Mouse (Mus musculus): ENCODE results near the gene Shld2.
"Not testable (repeated sequence)": the region's sequence is repeated elsewhere in the genome, so short reads cannot be mapped to it uniquely, and the experiment has no call there.

Shld2 gene

GRCm38 (mm10) chr14:34288396-34288795 is 21.9 kb downstream of the Shld2 start:
- DNase-seq (ENCODE audit: low read depth in 1 of 2, low spot score in 2 of 2), result no peak

DNA sequence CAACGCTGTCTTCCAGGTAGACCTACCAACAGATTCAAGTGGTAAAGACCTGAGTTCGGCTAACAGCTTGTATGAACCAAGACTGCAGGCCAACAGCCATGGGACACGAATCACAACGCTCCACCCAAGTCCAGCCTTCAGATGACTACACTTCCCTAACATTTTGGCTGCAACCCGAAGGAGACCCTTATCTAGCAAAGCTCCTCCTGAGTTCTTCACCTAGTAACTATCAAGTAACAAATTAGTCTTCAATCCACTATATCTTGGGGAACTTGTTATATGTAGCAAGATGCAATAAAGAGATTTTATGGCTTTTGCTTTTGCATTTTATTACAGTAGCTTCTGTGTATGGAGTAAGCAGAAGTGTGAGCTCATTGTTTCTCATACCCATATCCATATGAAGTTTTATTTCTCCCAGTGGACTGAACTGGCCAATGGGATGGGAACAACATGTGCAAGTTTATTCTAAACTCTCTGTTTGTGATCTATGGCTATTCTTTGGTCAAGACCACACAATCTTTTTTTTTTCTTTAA is 28.5 kb downstream of the Shld2 start:
- DNase-seq (ENCODE audit: low read depth in 1 of 2, low spot score in 2 of 2), result no peak

DNA sequence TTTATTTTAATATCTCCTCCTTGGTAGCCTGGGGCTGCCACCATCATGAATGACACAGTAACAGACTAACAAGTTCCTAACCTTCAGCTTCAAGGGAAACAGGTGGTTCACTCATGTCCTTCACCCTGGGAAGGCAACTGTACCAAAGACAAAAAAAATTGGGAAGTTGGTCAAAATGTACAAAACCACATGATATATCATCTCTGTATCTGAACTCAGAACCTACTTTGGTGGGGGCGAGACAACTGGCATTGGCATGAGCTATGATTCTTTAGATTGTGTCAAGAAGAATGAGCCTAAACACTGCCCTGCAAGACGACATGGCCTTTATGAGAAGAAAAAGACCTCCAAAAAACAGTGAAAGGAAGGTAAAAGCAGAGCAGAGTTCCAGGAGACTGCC is 29.5 kb downstream of the Shld2 start:
- DNase-seq (ENCODE audit: low read depth in 1 of 2, low spot score in 2 of 2), result no peak

DNA sequence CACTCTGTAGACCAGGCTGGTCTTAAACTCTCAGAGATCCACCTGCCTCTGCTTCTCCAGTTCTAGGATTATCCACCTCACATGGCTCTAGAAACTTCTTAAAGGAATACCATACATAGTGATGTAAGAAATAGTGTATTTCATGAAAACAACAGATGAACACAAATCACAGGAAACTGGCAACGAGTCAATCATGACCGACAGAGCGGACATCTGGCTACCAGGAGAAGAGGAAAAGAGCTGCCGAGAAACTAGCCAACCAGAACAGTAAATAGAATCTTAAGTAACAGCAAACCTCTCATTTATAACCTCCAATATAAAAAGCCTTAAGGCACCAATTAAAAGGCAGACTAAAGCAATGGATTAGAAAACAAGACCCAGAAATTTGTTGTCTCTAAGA is 30.6 kb downstream of the Shld2 start:
- DNase-seq (ENCODE audit: low read depth in 1 of 2, low spot score in 2 of 2), result no peak

DNA sequence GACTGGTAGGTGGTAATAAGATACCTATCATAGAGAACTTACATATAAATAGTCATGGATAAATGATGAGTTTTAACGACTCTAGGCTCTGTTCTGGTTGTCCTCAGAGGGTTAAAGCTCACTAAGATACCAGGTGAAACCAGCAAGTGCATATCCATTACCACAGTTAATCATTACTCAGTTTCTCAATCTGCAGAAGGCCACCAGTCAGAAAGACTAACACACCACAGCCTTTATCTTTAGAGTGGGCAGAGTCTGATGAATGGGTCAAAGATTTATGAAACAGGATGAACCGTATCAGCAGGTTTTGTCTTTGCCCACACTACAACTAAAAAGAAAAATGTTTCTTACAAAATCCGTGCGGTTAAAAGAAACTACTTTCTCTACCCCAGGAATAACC is 35.1 kb downstream of the Shld2 start:
- no peak for DNase-seq (ENCODE audit: low read depth in 1 of 2, low spot score in 2 of 2)

GRCm38 (mm10) chr14:34274141-34274540 is 36.2 kb downstream of the Shld2 start:
- DNase-seq (ENCODE audit: low read depth in 1 of 2, low spot score in 2 of 2), result no peak

DNA sequence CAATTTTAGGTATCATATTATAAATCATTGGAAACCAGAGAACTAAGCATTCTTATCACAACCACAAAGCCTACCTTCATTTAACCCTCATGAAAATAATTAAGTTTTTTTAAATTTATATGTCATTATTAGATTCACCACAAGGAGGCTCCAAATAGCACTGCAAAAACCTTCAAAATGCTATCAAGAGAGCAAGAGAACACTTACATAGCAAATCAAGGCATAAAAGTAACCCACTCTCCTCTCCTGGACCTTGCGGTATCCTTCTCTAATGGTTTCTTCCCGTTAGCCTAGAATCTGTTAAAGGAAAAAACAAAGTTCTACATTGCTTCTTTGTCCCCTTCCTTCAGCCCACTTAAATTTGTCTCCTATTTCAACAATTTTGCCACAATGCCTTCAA is 37.0 kb downstream of the Shld2 start:
- DNase-seq (ENCODE audit: low read depth in 1 of 2, low spot score in 2 of 2), result no peak

GRCm38 (mm10) chr14:34268046-34268445 is 42.2 kb downstream of the Shld2 start:
- DNase-seq (ENCODE audit: low read depth in 1 of 2, low spot score in 2 of 2), result no peak

DNA sequence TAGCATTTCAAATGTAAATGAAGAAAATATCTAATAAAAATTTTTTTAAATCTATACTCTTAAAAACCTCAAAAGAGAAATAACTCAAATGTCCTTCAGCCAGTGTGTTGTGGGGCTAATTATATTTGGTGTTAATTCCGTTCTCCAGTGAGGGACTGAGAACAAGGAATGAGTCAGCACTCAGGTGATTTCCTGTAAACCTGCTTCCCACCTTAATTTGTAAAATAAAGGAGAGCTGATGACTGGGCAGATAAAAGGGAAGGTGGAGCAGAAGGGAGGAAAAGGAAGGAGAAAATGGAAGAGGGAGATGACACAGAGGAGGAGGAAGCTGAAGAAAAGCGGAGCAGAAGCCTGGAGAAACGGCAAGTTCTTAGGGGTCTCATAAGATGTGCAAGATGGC is 51.8 kb downstream of the Shld2 start:
- DNase-seq (ENCODE audit: low read depth in 1 of 2, low spot score in 2 of 2), result not testable (repeated sequence)

- no peak for DNase-seq (ENCODE audit: low read depth in 1 of 2, low spot score in 2 of 2)
These were observed 57.0 kb downstream of the Shld2 start for GRCm38 (mm10) chr14:34253261-34253660.

GRCm38 (mm10) chr14:34252470-34253145 is 57.7 kb downstream of the Shld2 start:
- no peak for DNase-seq (ENCODE audit: low read depth in 1 of 2, low spot score in 2 of 2)

- DNase-seq (ENCODE audit: low read depth in 1 of 2, low spot score in 2 of 2), result no peak
These were observed 69.6 kb downstream of the Shld2 start for GRCm38 (mm10) chr14:34240676-34241075.

DNA sequence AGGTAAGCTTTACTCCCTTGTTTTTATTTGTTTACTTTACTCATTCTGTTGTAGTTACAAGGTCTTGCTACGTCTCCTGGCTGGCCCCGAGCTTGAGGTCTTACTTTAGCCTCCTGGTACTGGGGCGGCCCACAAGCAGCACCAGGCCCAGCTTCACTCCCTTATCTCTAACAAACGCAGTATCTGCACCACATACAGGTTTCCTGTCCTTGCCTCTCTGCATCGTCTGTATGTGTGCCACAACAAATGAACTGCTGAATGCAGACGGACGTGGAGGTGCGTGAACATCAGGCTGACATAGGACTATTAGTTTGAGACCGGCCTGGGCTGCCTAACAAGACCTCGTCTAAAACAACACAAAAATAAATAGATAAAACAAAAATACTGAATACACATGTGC is 70.0 kb downstream of the Shld2 start:
- no peak for DNase-seq (ENCODE audit: low read depth in 1 of 2, low spot score in 2 of 2)

GRCm38 (mm10) chr14:34234630-34235380 is 75.5 kb downstream of the Shld2 start:
- no peak for DNase-seq (ENCODE audit: low read depth in 1 of 2, low spot score in 2 of 2)

- DNase-seq (ENCODE audit: low read depth in 1 of 2, low spot score in 2 of 2), result no peak
These were observed 76.4 kb downstream of the Shld2 start for GRCm38 (mm10) chr14:34233846-34234245.

DNA sequence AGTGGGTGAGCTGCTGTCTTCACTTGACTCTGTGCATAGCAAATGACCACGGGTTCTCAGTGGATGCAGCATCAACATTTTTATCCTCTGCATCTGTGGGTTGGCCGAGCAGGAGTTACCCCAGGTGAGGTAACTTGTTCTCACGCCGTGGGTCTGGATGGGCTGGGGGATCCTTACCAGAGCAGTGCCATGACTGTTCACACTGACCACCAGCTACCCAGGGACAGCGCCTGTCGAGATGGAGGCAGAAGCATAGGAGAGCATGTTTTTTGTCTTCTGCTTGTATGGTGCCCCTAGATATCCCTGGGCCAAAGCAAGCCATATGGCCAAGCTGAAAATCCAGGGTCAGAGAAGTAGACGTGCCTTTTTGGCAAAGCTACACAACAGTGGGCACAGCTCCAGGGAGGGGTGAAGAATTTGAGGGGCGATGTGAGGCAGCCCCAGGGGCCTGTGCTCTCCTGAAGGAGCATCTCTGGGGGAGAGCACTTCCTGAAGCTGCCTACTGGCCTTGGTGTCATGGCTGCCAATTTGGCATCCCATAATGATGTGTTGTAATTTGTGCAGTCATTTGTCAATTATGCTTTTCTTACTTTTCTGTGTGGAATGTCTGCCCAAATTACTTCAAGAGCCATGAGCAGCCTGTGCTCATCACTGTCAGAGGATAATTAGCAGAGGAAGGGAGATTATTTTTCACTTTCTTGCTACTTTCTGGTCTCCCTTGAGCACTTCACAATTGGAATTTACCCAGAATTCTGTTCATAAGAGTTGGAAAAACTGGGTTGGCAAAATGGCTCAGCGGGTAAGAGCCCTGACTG is 77.2 kb downstream of the Shld2 start:
- DNase-seq (ENCODE audit: low read depth in 1 of 2, low spot score in 2 of 2), result no peak

DNA sequence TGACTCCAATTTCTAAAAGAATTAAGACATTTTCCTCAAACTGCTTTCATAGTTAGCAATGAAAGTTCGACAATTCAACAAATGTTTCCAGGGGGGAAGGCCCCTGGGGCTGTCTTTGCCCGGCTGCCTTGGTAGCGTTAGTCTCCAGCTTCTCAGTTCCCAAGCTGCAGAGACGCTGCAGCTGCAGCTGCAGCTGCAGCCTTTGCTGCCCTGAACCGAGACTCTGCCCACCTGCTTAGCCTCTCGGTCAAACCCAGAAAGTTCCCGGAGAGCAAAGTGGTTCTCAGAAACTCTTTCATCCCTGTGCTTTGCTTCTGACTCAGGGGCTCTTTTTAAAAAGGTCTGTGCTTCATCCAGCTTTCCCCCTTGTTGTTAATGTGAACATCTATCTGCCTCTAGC is 78.0 kb downstream of the Shld2 start:
- no peak for DNase-seq (ENCODE audit: low read depth in 1 of 2, low spot score in 2 of 2)

- no peak for DNase-seq (ENCODE audit: low read depth in 1 of 2, low spot score in 2 of 2)
These were observed 81.3 kb downstream of the Shld2 start for GRCm38 (mm10) chr14:34228830-34229506.

GRCm38 (mm10) chr14:34227981-34228380 is 82.3 kb downstream of the Shld2 start:
- DNase-seq (ENCODE audit: low read depth in 1 of 2, low spot score in 2 of 2), result no peak

GRCm38 (mm10) chr14:34226566-34226965 is 83.7 kb downstream of the Shld2 start:
- DNase-seq (ENCODE audit: low read depth in 1 of 2, low spot score in 2 of 2), result no peak

DNA sequence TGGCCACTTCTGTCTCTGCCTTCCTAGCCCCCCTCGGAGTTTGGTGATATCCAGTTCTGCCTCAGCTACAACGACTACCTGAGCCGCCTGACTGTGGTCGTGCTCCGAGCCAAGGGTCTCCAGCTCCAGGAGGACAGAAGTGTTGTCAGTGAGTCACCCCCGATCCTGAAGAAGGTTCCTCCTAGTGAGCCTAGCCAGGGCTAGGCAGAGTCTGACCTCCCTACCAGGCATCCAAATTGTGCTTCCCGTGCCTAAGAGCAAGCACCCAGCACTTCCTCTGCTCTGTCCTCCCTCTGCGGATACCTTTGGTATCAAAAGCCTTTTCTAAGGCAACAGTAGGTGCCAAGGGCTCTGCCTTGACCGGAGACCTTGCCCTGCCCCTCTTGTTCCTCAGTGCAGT is 84.3 kb downstream of the Shld2 start:
- DNase-seq (ENCODE audit: low read depth in 1 of 2, low spot score in 2 of 2), result no peak

Measured in monocyte, adult 2 months (primary cell).